Mouse (Mus musculus): ENCODE results near the gene Daam1.

DNA sequence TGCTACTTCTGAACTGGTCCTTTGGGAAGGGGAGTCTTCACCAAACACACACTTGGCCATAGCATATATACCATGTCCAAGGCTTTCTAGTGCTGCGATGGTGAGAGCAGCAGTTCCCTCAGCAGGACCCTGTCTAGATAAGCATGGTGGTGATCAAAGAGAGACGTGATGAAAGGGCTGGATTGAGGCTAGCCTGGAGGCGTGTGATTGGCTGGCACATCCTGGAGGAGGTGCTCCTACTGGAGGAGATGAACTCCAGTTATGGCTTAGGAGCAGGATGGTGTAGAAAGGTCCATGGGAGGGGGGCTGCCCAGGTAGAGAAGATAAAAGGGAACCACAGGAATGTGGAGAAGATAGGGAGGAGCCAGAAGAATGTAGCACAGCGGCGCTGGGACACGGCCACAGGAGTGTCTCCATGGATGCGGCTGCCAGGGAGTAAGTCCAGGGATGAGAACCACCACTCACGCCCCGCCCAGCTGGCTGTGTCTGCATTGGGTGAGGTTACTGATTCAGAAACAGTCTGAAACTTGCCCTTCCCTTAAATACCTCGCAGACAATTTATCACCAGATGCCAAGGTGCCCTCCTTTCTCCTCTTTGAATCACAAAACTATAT, 152.3 kb downstream of the Daam1 start:
- TF ChIP-seq CTCF (IDR thresholded peaks at IDR 0.05; ENCODE audit: low read depth): no peak
- no peak for TF ChIP-seq EP300 (IDR thresholded peaks at IDR 0.05; ENCODE audit: low read depth)

All from liver, postnatal 0 days (tissue).